Mouse (Mus musculus) WW6 (cell line): ENCODE results near the gene Plpp2.
A peak's percentile ranks its signal among the peaks of the same experiment; 100 is the strongest.

Source experiments
- DNase-seq: peaks from one replicate; pipeline ENCODE4 v3.0.0-alpha.2; 2013; ENCODE audit warnings: low read depth, low spot score

Plpp2 gene

GRCm38 (mm10) chr10:79528081-79528480 lies 5.5 kb downstream of the Plpp2 start:
- no peak for DNase-seq

- DNase-seq, result no peak
Observed at GRCm38 (mm10) chr10:79527453-79527845, 6.1 kb downstream of the Plpp2 start.

- no peak for DNase-seq
Observed at GRCm38 (mm10) chr10:79526661-79527452, 6.7 kb downstream of the Plpp2 start.

DNA sequence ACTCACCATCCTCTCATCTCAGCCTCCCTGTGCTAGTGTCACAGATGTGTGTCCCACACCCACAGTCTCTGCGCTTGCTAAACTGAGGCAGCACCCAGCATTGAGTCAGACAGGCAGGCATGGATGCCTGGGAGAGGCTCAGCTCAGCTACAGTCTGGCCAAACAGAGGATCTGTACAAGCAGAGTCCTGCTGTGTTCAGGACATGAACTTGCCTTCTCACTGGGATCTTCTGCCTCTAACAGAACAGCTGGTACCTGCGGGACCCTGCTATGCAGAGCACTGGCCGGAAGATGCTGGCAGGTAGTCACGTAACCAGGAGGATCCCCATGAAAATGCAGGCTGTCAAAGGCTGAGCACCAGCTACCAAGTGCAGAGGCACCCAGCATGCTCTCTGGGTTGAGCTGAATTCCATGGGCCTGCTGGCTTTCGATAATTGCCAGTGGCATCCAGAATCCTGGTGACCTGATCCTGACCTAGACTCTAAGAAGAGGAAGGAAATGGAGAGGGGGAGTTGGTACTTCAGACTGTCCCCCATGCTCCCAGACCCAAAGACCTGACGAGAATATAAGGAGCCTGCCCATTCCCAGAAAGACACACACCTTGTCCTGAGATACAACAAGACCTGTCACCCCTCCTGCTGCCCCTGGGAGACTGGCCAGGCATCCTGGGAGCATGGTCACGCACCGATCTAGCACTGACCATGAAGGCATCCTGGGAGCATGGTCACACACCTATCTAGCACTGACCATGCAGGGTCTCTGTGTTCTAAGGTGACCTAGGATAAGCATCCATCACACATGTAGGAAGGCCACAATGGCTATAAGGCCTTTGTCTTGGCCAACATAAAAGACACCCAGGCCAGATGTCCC lies 7.9 kb downstream of the Plpp2 start:
- no peak for DNase-seq

GRCm38 (mm10) chr10:79524433-79524832 lies 9.2 kb downstream of the Plpp2 start:
- DNase-seq, result no peak

DNA sequence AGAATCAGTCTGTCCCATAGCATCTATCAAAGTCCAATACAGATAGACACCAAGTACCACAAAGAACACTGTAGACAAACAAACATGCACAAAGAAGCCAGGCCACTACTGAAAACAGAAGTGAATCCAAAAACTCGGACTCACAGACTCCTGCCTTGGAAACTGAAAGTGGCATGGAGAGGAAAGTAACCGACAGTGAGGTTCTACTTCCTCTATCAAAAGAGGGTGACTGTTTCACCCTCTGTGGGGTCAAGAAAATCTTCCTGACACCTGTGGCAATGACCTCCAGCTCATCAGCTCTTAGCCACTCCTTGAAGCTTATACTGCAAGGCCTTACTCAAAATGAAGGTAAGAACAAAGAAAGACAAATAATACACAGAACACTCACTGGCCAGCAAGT lies 26.9 kb downstream of the Plpp2 start:
- no peak for DNase-seq

DNA sequence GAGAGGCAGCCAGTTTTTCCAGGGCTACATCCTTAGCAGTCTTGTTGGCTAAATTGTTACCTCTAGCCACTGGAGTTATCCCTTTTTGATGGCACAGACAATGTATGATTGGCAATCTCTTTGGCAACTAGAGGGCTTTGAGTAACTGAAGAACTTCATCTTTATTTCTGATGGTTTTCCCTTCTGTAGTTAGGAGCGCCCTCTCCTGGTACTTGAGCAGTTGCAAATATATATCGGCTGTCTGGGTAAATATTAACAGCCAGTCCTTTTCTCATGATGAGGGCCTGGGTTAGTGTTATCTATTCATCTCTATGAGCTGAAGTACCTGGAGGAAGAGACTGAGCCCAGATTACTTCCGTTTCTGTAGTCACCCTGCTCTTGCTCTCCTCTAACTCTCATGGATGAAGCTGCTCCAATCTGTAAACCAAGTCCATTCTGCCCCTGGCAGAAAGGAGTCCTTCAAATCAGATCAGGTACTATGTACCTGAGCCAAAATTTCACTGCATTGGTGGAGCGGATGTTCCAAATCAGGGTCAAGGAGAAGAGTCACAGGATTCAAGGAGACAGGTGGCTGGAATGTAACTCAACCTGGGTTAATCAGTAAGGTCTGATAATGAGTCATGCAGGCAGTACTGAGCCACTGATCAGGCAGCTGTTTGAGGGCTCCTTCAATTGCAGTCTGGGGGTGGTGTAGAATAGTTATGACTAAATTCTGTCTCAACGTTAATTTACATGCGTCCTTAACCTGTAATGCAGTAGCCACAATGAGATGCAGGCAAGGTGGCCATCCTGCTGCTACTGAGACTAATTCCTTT lies 30.6 kb downstream of the Plpp2 start:
- DNase-seq, result no peak

GRCm38 (mm10) chr10:79496701-79497288 lies 36.8 kb downstream of the Plpp2 start:
- DNase-seq, result peak; percentile 24

- DNase-seq, result no peak
Observed at GRCm38 (mm10) chr10:79495886-79496285, 37.7 kb downstream of the Plpp2 start.
